Mouse (Mus musculus): Measurements from ENCODE around the gene Napsa.

The Napsa gene

GRCm38 (mm10) chr7:44597666-44598065 lies 25.5 kb downstream of the Napsa start:
- no peak for DNase-seq

GRCm38 (mm10) chr7:44598336-44598735 lies 26.2 kb downstream of the Napsa start:
- DNase-seq = no peak

GRCm38 (mm10) chr7:44600691-44601262 lies 28.6 kb downstream of the Napsa start:
- DNase-seq = no peak

GRCm38 (mm10) chr7:44601646-44602045 lies 29.5 kb downstream of the Napsa start:
- DNase-seq = no peak

GRCm38 (mm10) chr7:44602443-44602842 lies 30.3 kb downstream of the Napsa start:
- DNase-seq = no peak

- DNase-seq = no peak
Observed at GRCm38 (mm10) chr7:44603186-44603855, 31.1 kb downstream of the Napsa start.

- peak in 1 of 2 experiments; percentile 24 for DNase-seq
Observed at GRCm38 (mm10) chr7:44604139-44604606, 32.0 kb downstream of the Napsa start.

GRCm38 (mm10) chr7:44604619-44605018 lies 32.4 kb downstream of the Napsa start:
- no peak for DNase-seq

- no peak for DNase-seq
Observed at GRCm38 (mm10) chr7:44605436-44605835, 33.3 kb downstream of the Napsa start.

- peak; percentile 40 to 62 for DNase-seq
Observed at GRCm38 (mm10) chr7:44606171-44606901, 34.2 kb downstream of the Napsa start.

- DNase-seq = no peak
Observed at GRCm38 (mm10) chr7:44612192-44612591, 40.0 kb downstream of the Napsa start.

- no peak for DNase-seq
Observed at GRCm38 (mm10) chr7:44614041-44614688, 42.0 kb downstream of the Napsa start.

GRCm38 (mm10) chr7:44615309-44615708 lies 43.1 kb downstream of the Napsa start:
- no peak for DNase-seq

- DNase-seq = no peak
Observed at GRCm38 (mm10) chr7:44615987-44616386, 43.8 kb downstream of the Napsa start.

GRCm38 (mm10) chr7:44617059-44617458 lies 44.9 kb downstream of the Napsa start:
- DNase-seq = no peak

GRCm38 (mm10) chr7:44623714-44624542 lies 51.7 kb downstream of the Napsa start:
- DNase-seq = no peak

GRCm38 (mm10) chr7:44624543-44624826 lies 52.3 kb downstream of the Napsa start:
- DNase-seq = no peak

- no peak for DNase-seq
Observed at GRCm38 (mm10) chr7:44624828-44625227, 52.6 kb downstream of the Napsa start.

- DNase-seq = no peak
Observed at GRCm38 (mm10) chr7:44625241-44626067, 53.3 kb downstream of the Napsa start.

- no peak for DNase-seq
Observed at GRCm38 (mm10) chr7:44626068-44626385, 53.8 kb downstream of the Napsa start.

- no peak for DNase-seq
Observed at GRCm38 (mm10) chr7:44626966-44627365, 54.8 kb downstream of the Napsa start.

Measured in kidney, postnatal 25 days (tissue).